Mouse (Mus musculus): ENCODE results near the gene Sprtn. TPM values are rescaled to one million over a fixed set of nuclear protein-coding genes. Genes with fewer than 3 reads are reported as not detected.

Gene Sprtn
- polyA plus RNA-seq, 2 experiments, result 5.0 to 7.0 TPM

- TF ChIP-seq EP300 (IDR thresholded peaks at IDR 0.05; ENCODE audit: low read depth) (no peak), CTCF (IDR thresholded peaks at IDR 0.05; ENCODE audit: low read depth) (no peak)
- H3K4me3 ChIP-seq (ENCODE audit: insufficient read depth in 1 of 2, low read depth in 2 of 2, low read length in 2 of 2), result peak within 1 kb of the TSS; percentile 73 to 74
- H3K4me2 ChIP-seq (ENCODE audit: low read depth), result peak within 1 kb of the TSS; percentile 72
- DNase-seq (ENCODE audit: low read depth in 3 of 3, low spot score in 3 of 3), result peak; percentile 50 to 68 (median 59)
- peak within 1 kb of the TSS; percentile 24 for H3K27ac ChIP-seq
- no peaks in the 10 kb centered on the region for H3K36me3 ChIP-seq (replicated peaks; ENCODE audit: control insufficient read depth, insufficient read depth, low read depth)
- peaks cover 0 to 16% of the 10 kb centered on the region in 2 experiments; a peak in 2 of 4 replicates for H3K4me1 ChIP-seq (replicated peaks; ENCODE audit: control insufficient read depth in 2 of 2, insufficient read depth in 2 of 2, low read length in 1 of 2)
- no peaks in the 10 kb centered on the region for H3K9me3 ChIP-seq (ENCODE audit: control insufficient read depth, low read length)
- H3K27me3 ChIP-seq (ENCODE audit: control insufficient read depth, insufficient read depth, low read length), result peaks cover 8% of the 10 kb centered on the region
- peak within 1 kb of the TSS; percentile 80 for H3K9ac ChIP-seq (replicated peaks)
- WGBS (ENCODE audit: insufficient replicate concordance), result under 1% methylated on average over 47 of the region's 98 CpGs
- peak; percentile 92 for ATAC-seq (ENCODE audit: insufficient read depth)
Measured at GRCm38 (mm10) chr8:124949209-124950068, 51.8 kb downstream of the Sprtn start, which contains the start of gene Egln1. Gene Egln1 (minus strand): TSS chr8:124949324.

GRCm38 (mm10) chr8:124950069-124950456 lies 52.4 kb downstream of the Sprtn start:
- no peak for TF ChIP-seq CTCF (IDR thresholded peaks at IDR 0.05; ENCODE audit: low read depth)
- TF ChIP-seq EP300 (IDR thresholded peaks at IDR 0.05; ENCODE audit: low read depth), result no peak
- ATAC-seq (ENCODE audit: insufficient read depth) (no peak), DNase-seq (ENCODE audit: low read depth in 3 of 3, low spot score in 3 of 3) (no peak)
- 30% methylated on average over 10 of the region's 10 CpGs for WGBS (ENCODE audit: insufficient replicate concordance)
- H3K4me2 ChIP-seq (ENCODE audit: low read depth), result peak overlapping the region; percentile 72
- H3K36me3 ChIP-seq (replicated peaks; ENCODE audit: control insufficient read depth, insufficient read depth, low read depth), result no peaks in the 10 kb centered on the region
- H3K9me3 ChIP-seq (ENCODE audit: control insufficient read depth, low read length), result no peaks in the 10 kb centered on the region
- peaks cover 8% of the 10 kb centered on the region for H3K27me3 ChIP-seq (ENCODE audit: control insufficient read depth, insufficient read depth, low read length)
- peak overlapping the region; percentile 80 for H3K9ac ChIP-seq (replicated peaks)
- H3K27ac ChIP-seq, result no peak overlapping the region
- peak overlapping the region; percentile 73 to 74 for H3K4me3 ChIP-seq (ENCODE audit: insufficient read depth in 1 of 2, low read depth in 2 of 2, low read length in 2 of 2)
- peaks cover 0 to 16% of the 10 kb centered on the region in 2 experiments; a peak in 2 of 4 replicates for H3K4me1 ChIP-seq (replicated peaks; ENCODE audit: control insufficient read depth in 2 of 2, insufficient read depth in 2 of 2, low read length in 1 of 2)

GRCm38 (mm10) chr8:124950865-124951264 lies 53.2 kb downstream of the Sprtn start:
- WGBS (ENCODE audit: insufficient replicate concordance), result 43% methylated on average over 2 of the region's 2 CpGs
- H3K36me3 ChIP-seq (replicated peaks; ENCODE audit: control insufficient read depth, insufficient read depth, low read depth), result no peaks in the 10 kb centered on the region
- no peak overlapping the region for H3K4me3 ChIP-seq (ENCODE audit: insufficient read depth in 1 of 2, low read depth in 2 of 2, low read length in 2 of 2)
- H3K27ac ChIP-seq, result no peak overlapping the region
- no peaks in the 10 kb centered on the region for H3K9me3 ChIP-seq (ENCODE audit: control insufficient read depth, low read length)
- ATAC-seq (ENCODE audit: insufficient read depth) (no peak), DNase-seq (ENCODE audit: low read depth in 3 of 3, low spot score in 3 of 3) (no peak)
- no peak overlapping the region for H3K9ac ChIP-seq (replicated peaks)
- H3K4me1 ChIP-seq (replicated peaks; ENCODE audit: control insufficient read depth in 2 of 2, insufficient read depth in 2 of 2, low read length in 1 of 2), result peaks cover 0 to 12% of the 10 kb centered on the region in 2 experiments; a peak in 2 of 4 replicates
- no peak overlapping the region for H3K4me2 ChIP-seq (ENCODE audit: low read depth)
- peaks cover 8% of the 10 kb centered on the region for H3K27me3 ChIP-seq (ENCODE audit: control insufficient read depth, insufficient read depth, low read length)
- TF ChIP-seq EP300 (IDR thresholded peaks at IDR 0.05; ENCODE audit: low read depth) (no peak), CTCF (IDR thresholded peaks at IDR 0.05; ENCODE audit: low read depth) (no peak)

- no peak overlapping the region for H3K9ac ChIP-seq (replicated peaks)
- peaks cover 2% of the 10 kb centered on the region for H3K27me3 ChIP-seq (ENCODE audit: control insufficient read depth, insufficient read depth, low read length)
- ATAC-seq (ENCODE audit: insufficient read depth), result no peak
- H3K4me1 ChIP-seq (replicated peaks; ENCODE audit: control insufficient read depth in 2 of 2, insufficient read depth in 2 of 2, low read length in 1 of 2), result peaks cover 0 to 7% of the 10 kb centered on the region in 2 experiments; a peak in 2 of 4 replicates
- H3K9me3 ChIP-seq (ENCODE audit: control insufficient read depth, low read length), result no peaks in the 10 kb centered on the region
- DNase-seq (ENCODE audit: low read depth in 3 of 3, low spot score in 3 of 3), result no peak
- H3K4me3 ChIP-seq (ENCODE audit: insufficient read depth in 1 of 2, low read depth in 2 of 2, low read length in 2 of 2), result no peak overlapping the region
- H3K27ac ChIP-seq, result no peak overlapping the region
- TF ChIP-seq EP300 (IDR thresholded peaks at IDR 0.05; ENCODE audit: low read depth) (no peak), CTCF (IDR thresholded peaks at IDR 0.05; ENCODE audit: low read depth) (no peak)
- H3K36me3 ChIP-seq (replicated peaks; ENCODE audit: control insufficient read depth, insufficient read depth, low read depth), result no peaks in the 10 kb centered on the region
- 67% methylated on average over 7 of the region's 7 CpGs for WGBS (ENCODE audit: insufficient replicate concordance)
- no peak overlapping the region for H3K4me2 ChIP-seq (ENCODE audit: low read depth)
Measured at GRCm38 (mm10) chr8:124953188-124953587, 55.5 kb downstream of the Sprtn start.

GRCm38 (mm10) chr8:124954572-124955082 lies 56.9 kb downstream of the Sprtn start:
- no peaks in the 10 kb centered on the region for H3K27me3 ChIP-seq (ENCODE audit: control insufficient read depth, insufficient read depth, low read length)
- TF ChIP-seq CTCF (IDR thresholded peaks at IDR 0.05; ENCODE audit: low read depth), result no peak
- TF ChIP-seq EP300 (IDR thresholded peaks at IDR 0.05; ENCODE audit: low read depth), result no peak
- H3K4me2 ChIP-seq (ENCODE audit: low read depth), result no peak overlapping the region
- H3K9ac ChIP-seq (replicated peaks), result no peak overlapping the region
- H3K9me3 ChIP-seq (ENCODE audit: control insufficient read depth, low read length), result no peaks in the 10 kb centered on the region
- ATAC-seq (ENCODE audit: insufficient read depth) (no peak), DNase-seq (ENCODE audit: low read depth in 3 of 3, low spot score in 3 of 3) (no peak)
- H3K4me3 ChIP-seq (ENCODE audit: insufficient read depth in 1 of 2, low read depth in 2 of 2, low read length in 2 of 2), result no peak overlapping the region
- H3K36me3 ChIP-seq (replicated peaks; ENCODE audit: control insufficient read depth, insufficient read depth, low read depth), result no peaks in the 10 kb centered on the region
- peaks cover 0 to 13% of the 10 kb centered on the region in 2 experiments; a peak in 2 of 4 replicates for H3K4me1 ChIP-seq (replicated peaks; ENCODE audit: control insufficient read depth in 2 of 2, insufficient read depth in 2 of 2, low read length in 1 of 2)
- no peak overlapping the region for H3K27ac ChIP-seq
- WGBS (ENCODE audit: insufficient replicate concordance), result 73% methylated on average over 8 of the region's 8 CpGs

Other genes starting within 250 kb of the Sprtn start
- gene 2310022B05Rik, start 234.5 kb upstream of the Sprtn start, polyA plus RNA-seq (2012; rRNA removed), result 8.2 and 8.7 TPM in 2 replicates
- 5.5 and 7.7 TPM in 2 replicates for gene 2310022B05Rik, start 234.5 kb upstream of the Sprtn start, polyA plus RNA-seq (2014; fragmentation: Nextera tagmentation; extraction: Ambion mirVana)
- gene Ttc13, start 175.9 kb upstream of the Sprtn start, polyA plus RNA-seq (2012; rRNA removed), result 7.3 and 12.0 TPM in 2 replicates
- 18.3 and 19.4 TPM in 2 replicates for gene Ttc13, start 175.9 kb upstream of the Sprtn start, polyA plus RNA-seq (2014; fragmentation: Nextera tagmentation; extraction: Ambion mirVana)
- gene Arv1, start 175.7 kb upstream of the Sprtn start, polyA plus RNA-seq (2012; rRNA removed), result 5.5 and 6.0 TPM in 2 replicates
- gene Arv1, start 175.7 kb upstream of the Sprtn start, polyA plus RNA-seq (2014; fragmentation: Nextera tagmentation; extraction: Ambion mirVana), result 4.2 and 5.1 TPM in 2 replicates
- gene Fam89a, start 146.1 kb upstream of the Sprtn start, polyA plus RNA-seq (2012; rRNA removed), result 2.0 and 2.2 TPM in 2 replicates
- gene Fam89a, start 146.1 kb upstream of the Sprtn start, polyA plus RNA-seq (2014; fragmentation: Nextera tagmentation; extraction: Ambion mirVana), result 2.5 and 2.7 TPM in 2 replicates
- 0.03 and 0.11 TPM in 2 replicates for gene Trim67, start 104.8 kb upstream of the Sprtn start, polyA plus RNA-seq (2012; rRNA removed)
- 0.03 and 0.05 TPM in 2 replicates for gene Trim67, start 104.8 kb upstream of the Sprtn start, polyA plus RNA-seq (2014; fragmentation: Nextera tagmentation; extraction: Ambion mirVana)
- gene Gnpat, start 34.9 kb upstream of the Sprtn start, polyA plus RNA-seq (2012; rRNA removed), result 23.3 and 35.7 TPM in 2 replicates
- gene Gnpat, start 34.9 kb upstream of the Sprtn start, polyA plus RNA-seq (2014; fragmentation: Nextera tagmentation; extraction: Ambion mirVana), result 39.0 and 39.6 TPM in 2 replicates
- 8.9 and 13.5 TPM in 2 replicates for gene 2810004N23Rik, start 34.8 kb upstream of the Sprtn start, polyA plus RNA-seq (2012; rRNA removed)
- 17.9 and 18.2 TPM in 2 replicates for gene 2810004N23Rik, start 34.8 kb upstream of the Sprtn start, polyA plus RNA-seq (2014; fragmentation: Nextera tagmentation; extraction: Ambion mirVana)
- 2.6 and 3.7 TPM in 2 replicates for gene Exoc8, start 181 bp upstream of the Sprtn start, polyA plus RNA-seq (2012; rRNA removed)
- gene Exoc8, start 181 bp upstream of the Sprtn start, polyA plus RNA-seq (2014; fragmentation: Nextera tagmentation; extraction: Ambion mirVana), result 2.4 and 2.6 TPM in 2 replicates
- gene Egln1, start 51.4 kb downstream of the Sprtn start, polyA plus RNA-seq (2012; rRNA removed), result 4.2 and 5.5 TPM in 2 replicates
- 3.3 and 3.9 TPM in 2 replicates for gene Egln1, start 51.4 kb downstream of the Sprtn start, polyA plus RNA-seq (2014; fragmentation: Nextera tagmentation; extraction: Ambion mirVana)
- gene Tsnax, start 115.1 kb downstream of the Sprtn start, polyA plus RNA-seq (2012; rRNA removed), result 21.5 and 31.3 TPM in 2 replicates
- gene Tsnax, start 115.1 kb downstream of the Sprtn start, polyA plus RNA-seq (2014; fragmentation: Nextera tagmentation; extraction: Ambion mirVana), result 41.1 and 43.3 TPM in 2 replicates
- gene Disc1, start 156.3 kb downstream of the Sprtn start, polyA plus RNA-seq (2012; rRNA removed), result 0.16 and 0.17 TPM in 2 replicates
- 0.11 and 0.28 TPM in 2 replicates for gene Disc1, start 156.3 kb downstream of the Sprtn start, polyA plus RNA-seq (2014; fragmentation: Nextera tagmentation; extraction: Ambion mirVana)

All from liver, embryonic 14.5 days (tissue).